Mouse (Mus musculus) stomach, postnatal 0 days (tissue): ENCODE measurements around the gene Slc27a5. TPM values are rescaled to one million over a fixed set of nuclear protein-coding genes. Genes with fewer than 3 reads are reported as not detected.

Experiments used
- ATAC-seq: fragments of 200-750 bp; cut with Nextera tagmentation; 2 replicates; pipeline ENCODE4 v1.8.0; 2017; ENCODE audit not compliant: low FRiP score, low TSS enrichment
- DNase-seq: peaks from one replicate; pipeline ENCODE4 v3.0.0-alpha.2; 2016; ENCODE audit warnings: low spot score
- H3K27ac ChIP-seq: fragments of 300-500 bp; sonication (generic); replicated peaks from 2 replicates; pipeline ENCODE4 v1.5.1; 2014; ENCODE audit warnings: mild to moderate bottlenecking, control low read depth
- H3K27me3 ChIP-seq: fragments of 300-500 bp; sonication (generic); 2 replicates; pipeline ENCODE4 v1.6.1; 2014; ENCODE audit warnings: low read length; ENCODE audit not compliant: control insufficient read depth, insufficient read depth
- H3K36me3 ChIP-seq: fragments of 300-500 bp; sonication (generic); 2 replicates; pipeline ENCODE4 v1.6.1; 2014; ENCODE audit warnings: low read length, mixed read lengths; ENCODE audit not compliant: control insufficient read depth, insufficient read depth
- H3K4me1 ChIP-seq: fragments of 300-500 bp; sonication (generic); replicated peaks from 2 replicates; pipeline ENCODE4 v1.6.1; 2014; ENCODE audit warnings: antibody characterized with exemption; ENCODE audit not compliant: control insufficient read depth, insufficient read depth
- H3K4me2 ChIP-seq: fragments of 300-500 bp; sonication (generic); replicated peaks from 2 replicates; pipeline ENCODE4 v1.6.1; 2014; ENCODE audit warnings: low read depth, mild to moderate bottlenecking, control low read depth, moderate library complexity
- H3K4me3 ChIP-seq: fragments of 300-500 bp; sonication (generic); 2 replicates; pipeline ENCODE4 v1.5.1; 2014; ENCODE audit warnings: low read depth, low read length, control low read depth
- H3K9ac ChIP-seq: fragments of 300-500 bp; sonication (generic); 2 replicates; pipeline ENCODE4 v1.6.1; 2014; ENCODE audit warnings: mild to moderate bottlenecking, low read length, control low read depth, mixed read lengths
- H3K9me3 ChIP-seq: fragments of 300-500 bp; sonication (generic); 2 replicates; pipeline ENCODE4 v1.6.1; 2016; ENCODE audit warnings: low read length; ENCODE audit not compliant: control insufficient read depth
- CTCF ChIP-seq: IDR thresholded peaks from 2 replicates; pipeline ENCODE4 v1.5.1; 2016; ENCODE audit warnings: antibody characterized with exemption, low read depth, mild to moderate bottlenecking, moderate library complexity
- EP300 ChIP-seq: optimal IDR thresholded peaks from 2 replicates; pipeline ENCODE3; 2016; ENCODE audit warnings: antibody characterized with exemption
- WGBS: fragments of 180-500 bp; shearing (Covaris S2); extraction: QIAGEN DNeasy Blood & Tissue Kit; methylation state at CpG from one replicate; pipeline ENCODE4 v1.1.7; 2014; 5-methylcytosine and 5-hydroxymethylcytosine counted together
- polyA plus RNA-seq: library from polyadenylated mRNA; unstranded; fragments of >200 nt; fragmentation: Nextera tagmentation; extraction: Ambion mirVana; gene quantifications from 2 replicates; pipeline ENCODE4 v1.2.1, GENCODE M21; 2015

Gene Slc27a5
- polyA plus RNA-seq, 1 experiment from 2014 or later = 0.13 TPM

- WGBS = 79% methylated on average over 8 of the region's 8 CpGs
- H3K4me1 ChIP-seq = no peaks in the 10 kb centered on the region
- H3K9me3 ChIP-seq = no peaks in the 10 kb centered on the region
- TF ChIP-seq EP300 (no peak), CTCF (no peak)
- no peak overlapping the region for H3K4me3 ChIP-seq
- no peak overlapping the region for H3K27ac ChIP-seq
- no peak for DNase-seq
- H3K9ac ChIP-seq = no peak overlapping the region
- no peak for ATAC-seq
- no peaks in the 10 kb centered on the region for H3K36me3 ChIP-seq
- H3K27me3 ChIP-seq = no peaks in the 10 kb centered on the region
- H3K4me2 ChIP-seq = no peak overlapping the region
Measured at GRCm38 (mm10) chr7:12986906-12987305, 11.1 kb downstream of the Slc27a5 start.

GRCm38 (mm10) chr7:12985724-12986123, 12.3 kb downstream of the Slc27a5 start:
- ATAC-seq (no peak), DNase-seq (no peak)
- no peak overlapping the region for H3K4me3 ChIP-seq
- H3K36me3 ChIP-seq = no peaks in the 10 kb centered on the region
- H3K4me1 ChIP-seq = no peaks in the 10 kb centered on the region
- no peaks in the 10 kb centered on the region for H3K27me3 ChIP-seq
- H3K4me2 ChIP-seq = no peak overlapping the region
- no peak overlapping the region for H3K9ac ChIP-seq
- no peaks in the 10 kb centered on the region for H3K9me3 ChIP-seq
- WGBS = 77% methylated on average over 1 of the region's 1 CpGs
- TF ChIP-seq EP300 = no peak
- TF ChIP-seq CTCF = no peak
- H3K27ac ChIP-seq = no peak overlapping the region

- DNase-seq (no peak), ATAC-seq (no peak)
- TF ChIP-seq EP300 = no peak
- TF ChIP-seq CTCF = no peak
- H3K27ac ChIP-seq = no peak overlapping the region
- no peak overlapping the region for H3K9ac ChIP-seq
- no peak overlapping the region for H3K4me2 ChIP-seq
- H3K4me3 ChIP-seq = no peak overlapping the region
- 81% methylated on average over 7 of the region's 7 CpGs for WGBS
- H3K27me3 ChIP-seq = no peaks in the 10 kb centered on the region
- H3K4me1 ChIP-seq = no peaks in the 10 kb centered on the region
- no peaks in the 10 kb centered on the region for H3K9me3 ChIP-seq
- no peaks in the 10 kb centered on the region; the same call in 1 of the 2 replicates for H3K36me3 ChIP-seq
Measured at GRCm38 (mm10) chr7:12980291-12980690, 17.7 kb downstream of the Slc27a5 start.

- no peak overlapping the region for H3K4me2 ChIP-seq
- TF ChIP-seq CTCF = no peak
- TF ChIP-seq EP300 = no peak
- H3K27me3 ChIP-seq = no peaks in the 10 kb centered on the region
- H3K9me3 ChIP-seq = no peaks in the 10 kb centered on the region
- H3K4me1 ChIP-seq = no peaks in the 10 kb centered on the region
- 68% methylated on average over 6 of the region's 6 CpGs for WGBS
- ATAC-seq = no peak
- no peaks in the 10 kb centered on the region; the same call in 1 of the 2 replicates for H3K36me3 ChIP-seq
- H3K27ac ChIP-seq = no peak overlapping the region
- no peak overlapping the region for H3K9ac ChIP-seq
- H3K4me3 ChIP-seq = no peak overlapping the region
- no peak for DNase-seq
Measured at GRCm38 (mm10) chr7:12979776-12980175, 18.2 kb downstream of the Slc27a5 start.

GRCm38 (mm10) chr7:12978931-12979722, 18.9 kb downstream of the Slc27a5 start:
- TF ChIP-seq CTCF = no peak
- no peak for TF ChIP-seq EP300
- Histone ChIP-seq H3K9me3 (no peaks in the 10 kb centered on the region), H3K4me3 (no peak overlapping the region), H3K27me3 (no peaks in the 10 kb centered on the region), H3K4me2 (peak overlapping the region; percentile 66), H3K36me3 (no peaks in the 10 kb centered on the region; the same call in 1 of the 2 replicates), H3K27ac (0 out of 2 replicates have a peak overlapping the region, but pooled peaks have one; percentile 89), H3K9ac (0 out of 2 replicates have a peak overlapping the region, but pooled peaks have one; percentile 70), H3K4me1 (no peaks in the 10 kb centered on the region)
- no peak for DNase-seq
- 80% methylated on average over 18 of the region's 18 CpGs for WGBS
- no peak for ATAC-seq

- H3K9me3 ChIP-seq = no peaks in the 10 kb centered on the region
- TF ChIP-seq EP300 = no peak
- TF ChIP-seq CTCF = 0 out of 2 replicates have a peak, but pooled peaks have one; percentile 3
- H3K4me3 ChIP-seq = peak within 1 kb of the TSS; percentile 66
- no peaks in the 10 kb centered on the region for H3K27me3 ChIP-seq
- peak within 1 kb of the TSS; percentile 89 for H3K27ac ChIP-seq
- DNase-seq (peak; percentile 99), ATAC-seq (peak; percentile 99)
- no peaks in the 10 kb centered on the region; the same call in 1 of the 2 replicates for H3K36me3 ChIP-seq
- H3K9ac ChIP-seq = peak within 1 kb of the TSS; percentile 70
- under 1% methylated on average over 49 of the region's 49 CpGs for WGBS
- H3K4me1 ChIP-seq = no peaks in the 10 kb centered on the region
- peak within 1 kb of the TSS; percentile 66 for H3K4me2 ChIP-seq
Measured at GRCm38 (mm10) chr7:12977682-12978389, 20.2 kb downstream of the Slc27a5 start, which contains the start of gene Zfp446. Zfp446 (plus strand) TSS chr7:12977848.
